Mouse (Mus musculus): ENCODE measurements around the gene Hormad1.

DNA sequence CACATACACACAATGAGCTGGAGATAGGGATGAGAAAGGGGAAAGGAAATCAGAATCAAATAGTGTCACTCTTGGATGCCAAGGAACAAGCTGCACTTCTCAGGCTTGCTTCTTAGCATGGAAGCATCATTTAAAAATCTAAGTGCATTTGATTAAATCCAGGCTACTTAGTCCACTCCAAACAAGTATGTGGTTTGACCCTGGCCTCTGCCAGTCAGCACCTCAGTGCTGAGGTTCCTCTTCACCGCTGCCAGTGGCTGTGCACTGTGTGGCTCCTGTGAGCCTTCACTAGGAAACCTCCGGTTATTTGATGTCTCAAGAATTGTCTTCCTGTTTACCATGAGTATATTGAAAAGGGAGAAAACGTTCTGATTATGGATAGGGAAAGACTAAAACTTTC is 71.4 kb downstream of the Hormad1 start:
- TF ChIP-seq MAX (IDR thresholded peaks at IDR 0.05; ENCODE audit: low read depth) (no peak), MYOD1 (IDR thresholded peaks at IDR 0.05; ENCODE audit: control insufficient read depth in 1 of 3, insufficient read length in 2 of 3, low read depth in 2 of 3) (no peak), POLR2A (IDR thresholded peaks at IDR 0.05; ENCODE audit: insufficient read length, low read depth) (no peak), TCF3 (IDR thresholded peaks at IDR 0.05; ENCODE audit: insufficient read length, low read depth) (no peak)

All from myocyte (in vitro differentiated cells).